Mouse (Mus musculus) layer of hippocampus, adult 6 months (tissue): Measurements from ENCODE around the gene Olfr131. TPM values are rescaled to one million over a fixed set of nuclear protein-coding genes. Genes with fewer than 3 reads are reported as not detected.

ENCODE experiments used
- long read RNA-seq, 2 experiments: library from polyadenylated mRNA; unstranded; transcript quantifications; one replicate each; pipeline ENCODE4 v2.0.0; 2019 to 2020
- polyA plus RNA-seq: library from polyadenylated mRNA; unstranded; fragments of <200 nt; fragmentation: Nextera tagmentation; gene quantifications from 2 replicates; pipeline ENCODE4 v1.2.3, GENCODE M21; 2021

Olfr131 gene
- polyA plus RNA-seq = not detected in 2 replicates
- long read RNA-seq, experiment 1 = 0 reads
- long read RNA-seq, experiment 2 = 0 reads

DNA sequence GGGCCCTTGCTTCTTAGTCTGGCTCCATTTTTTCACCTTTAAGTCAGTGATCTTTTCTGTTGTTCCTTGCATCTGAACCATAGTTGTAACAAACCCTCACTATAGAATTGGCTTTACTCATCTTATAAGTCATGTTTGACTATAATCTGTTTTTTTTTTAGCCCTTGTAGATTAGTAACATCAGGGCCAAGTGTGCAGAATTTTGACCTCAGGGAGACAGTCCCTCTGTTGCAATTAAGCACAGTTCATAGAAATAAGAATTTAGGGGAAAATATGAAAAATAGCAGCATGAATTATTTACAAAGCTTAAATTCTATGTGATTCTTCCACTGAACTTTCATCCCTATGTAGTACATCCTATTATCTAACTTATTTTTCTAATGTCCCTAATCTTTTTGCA, at the start of gene Olfr131:
Gene Olfr131 (minus strand): TSS at position 101 of the 400 bp plus-strand sequence.

GRCm38 (mm10) chr17:38134426-38134825, 45.9 kb upstream of the Olfr131 start, which contains the start of gene Olfr132:
TSS of gene Olfr132 (minus strand) at chr17:38134526.

DNA sequence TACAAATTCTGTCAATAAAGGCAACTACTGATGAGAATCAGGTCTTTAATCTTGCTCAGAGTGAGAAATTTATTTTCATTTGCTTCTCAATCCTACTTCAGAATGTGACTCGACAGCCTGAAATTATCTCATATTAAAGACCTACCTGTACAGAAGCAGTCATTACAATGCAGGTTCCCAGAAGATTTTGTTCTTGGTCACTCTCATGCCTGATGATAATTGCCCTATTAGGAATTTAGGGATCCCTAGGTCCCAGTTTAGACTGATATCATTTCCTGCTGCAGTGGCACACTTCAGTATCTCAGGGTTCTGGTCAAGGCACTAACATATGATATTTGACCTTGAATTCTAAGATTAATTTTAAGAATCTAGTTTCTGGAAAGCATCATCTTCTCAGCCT, 24.9 kb downstream of the Olfr131 start, which contains the start of gene Olfr130:
Gene Olfr130 (plus strand): TSS at position 301 of the 400 bp plus-strand sequence.

GRCm38 (mm10) chr17:38059979-38060378, 28.5 kb downstream of the Olfr131 start, which contains the start of gene Olfr129:
TSS of gene Olfr129 (minus strand) at chr17:38060079.

Other genes with a start within 250 kb of the Olfr131 start
- not detected in 2 replicates for gene Olfr126, start 241.2 kb downstream of the Olfr131 start, polyA plus RNA-seq
- gene Olfr127, start 188.3 kb downstream of the Olfr131 start, polyA plus RNA-seq = not detected in 2 replicates
- not detected in 2 replicates for gene Olfr128, start 168.1 kb downstream of the Olfr131 start, polyA plus RNA-seq
- not detected in 2 replicates for gene Olfr761, start 135.6 kb downstream of the Olfr131 start, polyA plus RNA-seq
- not detected in 2 replicates for gene Olfr129, start 28.6 kb downstream of the Olfr131 start, polyA plus RNA-seq
- gene Olfr130, start 24.8 kb downstream of the Olfr131 start, polyA plus RNA-seq = not detected in 2 replicates
- not detected in 2 replicates for gene Olfr132, start 45.8 kb upstream of the Olfr131 start, polyA plus RNA-seq
- not detected in 2 replicates for gene Olfr133, start 56.6 kb upstream of the Olfr131 start, polyA plus RNA-seq
- gene Olfr134, start 82.7 kb upstream of the Olfr131 start, polyA plus RNA-seq = not detected in 2 replicates
- gene Olfr135, start 115.6 kb upstream of the Olfr131 start, polyA plus RNA-seq = not detected in 2 replicates
- gene Olfr138, start 172.3 kb upstream of the Olfr131 start, polyA plus RNA-seq = not detected in 2 replicates
- not detected in 2 replicates for gene Olfr137, start 218.9 kb upstream of the Olfr131 start, polyA plus RNA-seq
- gene Olfr136, start 241.1 kb upstream of the Olfr131 start, polyA plus RNA-seq = not detected in 2 replicates